Mouse (Mus musculus) liver, embryonic 18 days (tissue): Measurements from ENCODE around the gene Basp1. TPM values are rescaled to one million over a fixed set of nuclear protein-coding genes. Genes with fewer than 3 reads are reported as not detected.

Experiments used
- polyA plus RNA-seq: library from polyadenylated mRNA; depleted of rRNA; stranded (reverse); fragments of >200 nt; gene quantifications from 2 replicates; pipeline ENCODE4 v1.2.3, GENCODE M21; 2012; rRNA removed

The Basp1 gene
- 3.9 and 4.3 TPM in 2 replicates for polyA plus RNA-seq

GRCm38 (mm10) chr15:25413378-25413901 is at the start of gene Basp1:
Gene Basp1 (minus strand): TSS chr15:25413764.

Other genes with a start within 250 kb of the Basp1 start
- 3.9 and 4.9 TPM in 2 replicates for gene Myo10, start 208.8 kb upstream of the Basp1 start, polyA plus RNA-seq